Mouse (Mus musculus) myocyte (in vitro differentiated cells): ENCODE measurements around the gene Cdhr1. TPM values are rescaled to one million over a fixed set of nuclear protein-coding genes. Genes with fewer than 3 reads are reported as not detected.

Experiments
- H3K27me3 ChIP-seq: one replicate; pipeline ENCODE4 v1.6.1; 2011; ENCODE audit not compliant: control insufficient read depth, insufficient read depth, insufficient read length
- H3K36me3 ChIP-seq: one replicate; pipeline ENCODE4 v1.6.1; 2011; ENCODE audit not compliant: control insufficient read depth, insufficient read depth
- H3K4me2 ChIP-seq: one replicate; pipeline ENCODE4 v1.6.1; 2011; ENCODE audit warnings: low read depth, control low read depth
- H3K4me3 ChIP-seq: one replicate; pipeline ENCODE4 v1.5.1; 2011; ENCODE audit warnings: mild to moderate bottlenecking, control low read depth, moderate library complexity
- H3K79me2 ChIP-seq: one replicate; pipeline ENCODE4 v1.6.1; 2011; ENCODE audit not compliant: control insufficient read depth, insufficient read depth
- H3ac ChIP-seq: one replicate; pipeline ENCODE4 v1.6.1; 2011; ENCODE audit not compliant: control insufficient read depth, insufficient read length
- CEBPB ChIP-seq: IDR thresholded peaks from 2 replicates; pipeline ENCODE4 v1.6.1; 2011; ENCODE audit warnings: mild to moderate bottlenecking, moderate library complexity; ENCODE audit not compliant: poor library complexity, insufficient read depth, severe bottlenecking
- E2F4 ChIP-seq: IDR thresholded peaks from one replicate; pipeline ENCODE4 v1.6.1; 2011; ENCODE audit warnings: mild to moderate bottlenecking, control low read depth, moderate library complexity; ENCODE audit not compliant: insufficient read depth
- MAX ChIP-seq: IDR thresholded peaks from one replicate; pipeline ENCODE4 v1.6.1; 2011; ENCODE audit warnings: low read depth, mild to moderate bottlenecking, control low read depth
- MYOD1 ChIP-seq, 3 experiments: IDR thresholded peaks; one replicate each; pipeline ENCODE4 v1.6.1; 2011; ENCODE audit warnings: control low read depth in 2 of 3, low read depth in 2 of 3, mild to moderate bottlenecking in 2 of 3, moderate library complexity in 1 of 3; ENCODE audit not compliant: insufficient read length in 2 of 3, control insufficient read depth in 1 of 3
- MYOG ChIP-seq, 3 experiments: IDR thresholded peaks; one replicate each; pipeline ENCODE4 v1.6.1; 2011; ENCODE audit warnings: control low read depth in 2 of 3, low read depth in 2 of 3, mild to moderate bottlenecking in 2 of 3; ENCODE audit not compliant: insufficient read length in 2 of 3, control insufficient read depth in 1 of 3, insufficient read depth in 1 of 3
- POLR2A ChIP-seq: IDR thresholded peaks from one replicate; pipeline ENCODE4 v1.6.1; 2011; ENCODE audit warnings: low read depth, mild to moderate bottlenecking, control low read depth, moderate library complexity; ENCODE audit not compliant: insufficient read length
- POLR2AphosphoS2 ChIP-seq: IDR thresholded peaks from one replicate; pipeline ENCODE4 v1.6.1; 2011; ENCODE audit warnings: low read depth, control low read depth; ENCODE audit not compliant: insufficient read length
- REST ChIP-seq: IDR thresholded peaks from one replicate; pipeline ENCODE4 v1.6.1; 2011; ENCODE audit warnings: mild to moderate bottlenecking, control low read depth, moderate library complexity; ENCODE audit not compliant: insufficient read depth, insufficient read length
- SRF ChIP-seq: IDR thresholded peaks from one replicate; pipeline ENCODE4 v1.6.1; 2011; ENCODE audit warnings: low read depth; ENCODE audit not compliant: control insufficient read depth, insufficient read length
- TCF12 ChIP-seq: IDR thresholded peaks from one replicate; pipeline ENCODE4 v1.6.1; 2011; ENCODE audit warnings: mild to moderate bottlenecking, control low read depth; ENCODE audit not compliant: poor library complexity, insufficient read depth, severe bottlenecking
- TCF3 ChIP-seq: IDR thresholded peaks from one replicate; pipeline ENCODE4 v1.6.1; 2011; ENCODE audit warnings: low read depth, control low read depth; ENCODE audit not compliant: insufficient read length
- USF1 ChIP-seq: IDR thresholded peaks from one replicate; pipeline ENCODE4 v1.6.1; 2011; ENCODE audit warnings: low read depth, mild to moderate bottlenecking, control low read depth, moderate library complexity
- polyA plus RNA-seq: library from polyadenylated mRNA; unstranded; fragments of >200 nt; fragmentation: generic; extraction: Trizol; gene quantifications from one replicate; pipeline ENCODE4 v1.2.1, GENCODE M21; 2012; ENCODE audit warnings: missing spikeins

Cdhr1 gene
- polyA plus RNA-seq, 1 experiment: 0.19 TPM

DNA sequence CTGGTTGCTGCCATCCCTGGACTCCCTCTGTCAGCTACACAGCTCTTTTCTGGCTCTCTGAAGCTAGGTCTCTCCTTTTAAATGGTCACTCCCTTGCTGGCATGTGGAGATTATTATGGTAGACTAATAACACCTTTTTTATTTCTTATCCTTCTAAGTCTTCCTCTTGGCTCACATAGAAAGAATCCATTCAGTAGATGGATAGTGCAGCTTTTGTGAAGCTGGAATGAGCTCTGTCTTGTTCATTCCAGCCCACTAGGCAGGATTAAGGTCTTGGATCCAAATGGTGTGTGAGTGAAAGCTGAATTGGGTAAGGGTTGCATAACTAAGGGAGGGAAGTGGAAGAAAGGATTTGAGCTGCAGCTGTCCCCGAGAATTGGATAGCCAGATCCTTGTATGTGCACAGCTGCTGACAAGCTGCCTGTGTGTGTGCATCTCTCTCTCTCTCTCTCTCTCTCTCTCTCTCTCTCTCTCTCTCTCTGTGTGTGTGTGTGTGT lies 49.2 kb downstream of the Cdhr1 start, which contains the start of gene Rgr:
Gene Rgr (minus strand): TSS at position 51 of the 497 bp plus-strand sequence.
- no peak within 1 kb of the TSS for H3ac ChIP-seq
- no peaks in the 10 kb centered on the region for H3K36me3 ChIP-seq
- no peaks in the 10 kb centered on the region for H3K79me2 ChIP-seq
- H3K27me3 ChIP-seq: no peaks in the 10 kb centered on the region
- no peak within 1 kb of the TSS for H3K4me3 ChIP-seq
- no peak within 1 kb of the TSS for H3K4me2 ChIP-seq
- TF ChIP-seq USF1: no peak
- TF ChIP-seq MYOD1 (IDR thresholded peaks at IDR 0.05; ENCODE audit: control insufficient read depth in 1 of 3, insufficient read length in 2 of 3, low read depth in 2 of 3): peak in 2 of 3 experiments; percentile 18 to 34

DNA sequence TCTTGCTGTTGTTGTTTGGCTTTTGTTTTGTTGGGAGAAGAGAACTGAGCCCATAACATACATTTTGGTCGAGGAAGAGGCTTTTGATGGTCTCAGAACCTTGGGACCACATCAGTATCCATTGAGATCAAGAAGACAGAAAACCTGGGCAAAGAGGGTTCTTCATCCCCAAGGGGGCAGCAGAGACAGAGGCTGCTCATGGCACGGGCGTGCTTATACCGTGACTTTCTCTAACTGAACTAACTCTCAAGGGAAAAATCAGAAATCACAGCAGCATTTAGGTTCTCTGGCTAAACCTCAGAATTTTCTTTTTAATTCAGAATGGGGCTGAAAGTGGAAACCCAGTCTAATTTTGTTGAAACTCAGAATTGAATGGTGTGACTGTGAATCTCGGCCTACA lies 63.7 kb downstream of the Cdhr1 start:
- TF ChIP-seq MYOG (IDR thresholded peaks at IDR 0.05; ENCODE audit: control insufficient read depth in 1 of 3, insufficient read depth in 1 of 3, insufficient read length in 2 of 3, low read depth in 2 of 3): no peak
- no peak overlapping the region for H3K4me3 ChIP-seq
- H3K4me2 ChIP-seq: no peak overlapping the region
- H3ac ChIP-seq: no peak overlapping the region
- H3K36me3 ChIP-seq: no peaks in the 10 kb centered on the region
- no peaks in the 10 kb centered on the region for H3K79me2 ChIP-seq
- peaks cover 9% of the 10 kb centered on the region for H3K27me3 ChIP-seq

DNA sequence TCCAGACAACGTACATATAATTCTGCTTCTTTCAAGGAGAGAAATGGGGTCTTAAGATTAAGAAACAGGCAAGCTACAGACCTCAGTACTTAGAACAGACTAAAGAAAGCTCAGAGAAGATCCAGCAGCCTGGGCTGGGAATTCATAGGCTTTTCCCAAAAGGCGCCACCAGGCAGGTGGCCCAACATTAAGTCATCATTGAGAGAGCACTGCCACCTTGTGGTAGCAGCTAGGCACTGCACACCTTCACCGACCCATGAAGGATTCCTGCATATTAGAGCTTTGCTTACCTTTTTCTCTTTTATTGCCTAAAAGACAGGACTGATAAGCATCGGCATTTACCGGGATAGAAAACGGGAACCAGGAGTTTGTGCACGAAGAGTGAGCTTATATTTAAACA lies 64.9 kb downstream of the Cdhr1 start:
- Histone ChIP-seq H3K27me3 (peaks cover 9% of the 10 kb centered on the region), H3K4me3 (no peak overlapping the region), H3K79me2 (no peaks in the 10 kb centered on the region), H3ac (no peak overlapping the region), H3K4me2 (peak overlapping the region; percentile 99), H3K36me3 (no peaks in the 10 kb centered on the region)
- TF ChIP-seq TCF12: no peak
- TF ChIP-seq MYOD1 (IDR thresholded peaks at IDR 0.05; ENCODE audit: control insufficient read depth in 1 of 3, insufficient read length in 2 of 3, low read depth in 2 of 3): peak in 1 of 3 experiments; percentile 12
- peak in 1 of 3 experiments; percentile 7 for TF ChIP-seq MYOG (IDR thresholded peaks at IDR 0.05; ENCODE audit: control insufficient read depth in 1 of 3, insufficient read depth in 1 of 3, insufficient read length in 2 of 3, low read depth in 2 of 3)

DNA sequence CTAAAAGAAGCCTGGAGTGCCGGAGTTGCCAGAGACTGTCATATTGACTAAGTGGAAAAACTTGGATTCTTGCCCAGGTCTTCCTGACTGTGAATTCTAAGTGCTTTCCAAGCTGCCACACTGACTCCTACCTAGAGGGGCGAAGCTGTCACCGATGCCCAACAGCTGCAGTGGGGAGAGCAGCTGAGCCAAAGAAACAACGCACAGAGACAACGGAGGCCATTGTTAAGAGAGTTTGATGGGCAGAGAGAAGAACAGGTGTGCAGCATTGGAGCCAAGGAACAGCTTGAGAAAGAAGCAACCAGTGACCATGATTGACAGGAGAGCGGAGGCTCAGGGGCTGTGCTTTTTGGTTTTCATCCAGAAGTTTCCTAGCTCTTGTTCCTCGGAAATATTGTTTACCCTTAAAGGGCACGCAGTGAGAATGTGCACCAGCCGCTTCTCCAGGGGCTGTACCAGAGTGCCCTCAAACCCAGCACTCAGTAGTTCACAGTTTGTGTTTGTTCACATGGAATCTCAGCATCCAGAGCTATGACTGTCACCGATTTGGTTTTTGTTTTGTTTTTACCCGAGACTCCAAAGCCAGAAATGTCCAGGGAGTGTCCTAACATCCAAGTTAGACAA lies 65.6 kb downstream of the Cdhr1 start:
- Histone ChIP-seq H3K79me2 (no peaks in the 10 kb centered on the region), H3K4me3 (no peak overlapping the region), H3K36me3 (no peaks in the 10 kb centered on the region), H3ac (no peak overlapping the region), H3K27me3 (peaks cover 9% of the 10 kb centered on the region), H3K4me2 (peak overlapping the region; percentile 99)
- no peak for TF ChIP-seq REST
- TF ChIP-seq E2F4: no peak
- peak; percentile 56 to 96 (median 95) for TF ChIP-seq MYOG (IDR thresholded peaks at IDR 0.05; ENCODE audit: control insufficient read depth in 1 of 3, insufficient read depth in 1 of 3, insufficient read length in 2 of 3, low read depth in 2 of 3)
- TF ChIP-seq POLR2AphosphoS2: no peak
- peak in 2 of 3 experiments; percentile 98 to 99 for TF ChIP-seq MYOD1 (IDR thresholded peaks at IDR 0.05; ENCODE audit: control insufficient read depth in 1 of 3, insufficient read length in 2 of 3, low read depth in 2 of 3)
- TF ChIP-seq TCF3: peak; percentile 89
- TF ChIP-seq POLR2A: no peak
- TF ChIP-seq TCF12: peak; percentile 84
- no peak for TF ChIP-seq CEBPB
- TF ChIP-seq USF1: no peak

GRCm38 (mm10) chr14:37028555-37028954 lies 69.6 kb downstream of the Cdhr1 start:
- TF ChIP-seq POLR2A: no peak
- no peak for TF ChIP-seq USF1
- TF ChIP-seq TCF3: no peak
- no peak for TF ChIP-seq POLR2AphosphoS2
- TF ChIP-seq SRF: no peak
- no peak for TF ChIP-seq REST
- TF ChIP-seq TCF12: no peak
- TF ChIP-seq MAX: no peak
- TF ChIP-seq CEBPB: no peak
- no peak for TF ChIP-seq MYOD1 (IDR thresholded peaks at IDR 0.05; ENCODE audit: control insufficient read depth in 1 of 3, insufficient read length in 2 of 3, low read depth in 2 of 3)
- no peak for TF ChIP-seq MYOG (IDR thresholded peaks at IDR 0.05; ENCODE audit: control insufficient read depth in 1 of 3, insufficient read depth in 1 of 3, insufficient read length in 2 of 3, low read depth in 2 of 3)
- no peak for TF ChIP-seq E2F4
- no peaks in the 10 kb centered on the region for H3K36me3 ChIP-seq
- no peak overlapping the region for H3K4me3 ChIP-seq
- H3K79me2 ChIP-seq: no peaks in the 10 kb centered on the region
- H3ac ChIP-seq: no peak overlapping the region
- peaks cover 14% of the 10 kb centered on the region for H3K27me3 ChIP-seq
- no peak overlapping the region for H3K4me2 ChIP-seq
